Mouse (Mus musculus) liver, embryonic 12.5 days (tissue): ENCODE measurements at regions not wholly inside any gene's neighbourhood (a gene's known extent, or its start where the extent isn't known, plus 50 kb on each side); places are given as distances from the start of the nearest gene placed in this dataset.

Source experiments
- ATAC-seq: fragments of 200-750 bp; cut with Nextera tagmentation; 2 replicates; pipeline ENCODE4 v1.8.0; 2017; ENCODE audit warnings: moderate number of reproducible peaks, mild to moderate bottlenecking, moderate library complexity
- H3K27ac ChIP-seq: fragments of 300-500 bp; sonication (generic); 2 replicates; pipeline ENCODE4 v1.5.1; 2016; ENCODE audit warnings: mild to moderate bottlenecking
- H3K27me3 ChIP-seq: fragments of 300-500 bp; sonication (generic); replicated peaks from 2 replicates; pipeline ENCODE4 v1.6.1; 2016; ENCODE audit warnings: mild to moderate bottlenecking, moderate library complexity
- H3K36me3 ChIP-seq: fragments of 300-500 bp; sonication (generic); 2 replicates; pipeline ENCODE4 v1.6.1; 2016; ENCODE audit warnings: mild to moderate bottlenecking, moderate library complexity
- H3K4me1 ChIP-seq: fragments of 300-500 bp; sonication (generic); 2 replicates; pipeline ENCODE4 v1.6.1; 2016
- H3K4me2 ChIP-seq: fragments of 300-500 bp; sonication (generic); 2 replicates; pipeline ENCODE4 v1.6.1; 2016; ENCODE audit warnings: mild to moderate bottlenecking, moderate library complexity
- H3K4me3 ChIP-seq: fragments of 300-500 bp; sonication (generic); 2 replicates; pipeline ENCODE4 v1.5.1; 2016; ENCODE audit warnings: mild to moderate bottlenecking, moderate library complexity
- H3K9ac ChIP-seq: fragments of 300-500 bp; sonication (generic); 2 replicates; pipeline ENCODE4 v1.6.1; 2016; ENCODE audit warnings: mild to moderate bottlenecking, moderate library complexity
- H3K9me3 ChIP-seq: fragments of 300-500 bp; sonication (generic); replicated peaks from 2 replicates; pipeline ENCODE4 v1.6.1; 2016; ENCODE audit warnings: mild to moderate bottlenecking, moderate library complexity
- WGBS: fragments of 180-500 bp; shearing (Covaris S2); methylation state at CpG from one replicate; pipeline ENCODE4 v1.1.7; 2016; ENCODE audit not compliant: insufficient replicate concordance; 5-methylcytosine and 5-hydroxymethylcytosine counted together

DNA sequence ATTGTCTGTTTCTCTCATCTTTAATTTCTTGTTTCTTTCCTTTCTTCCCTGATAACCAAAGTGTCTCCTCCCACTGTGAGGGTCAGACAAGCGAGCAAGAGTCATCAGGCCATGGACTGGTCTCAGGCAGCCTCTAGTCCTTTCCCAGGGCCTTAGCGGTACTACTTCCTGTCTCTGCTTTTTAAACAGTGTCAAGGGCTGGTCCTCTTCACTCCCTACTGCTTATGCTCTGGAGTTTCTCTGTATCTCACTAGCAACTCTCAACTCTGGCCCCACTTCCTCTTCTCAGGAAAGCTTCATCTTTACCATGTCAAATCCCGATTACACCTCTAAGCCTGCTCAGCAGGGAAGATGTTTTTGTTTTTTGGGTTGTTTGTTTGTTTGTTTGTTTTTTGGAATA, 124.1 kb downstream of the Pten start:
- Histone ChIP-seq H3K27ac (no peak overlapping the region), H3K9ac (no peak overlapping the region), H3K36me3 (no peaks in the 10 kb centered on the region), H3K4me3 (no peak overlapping the region), H3K4me2 (no peak overlapping the region), H3K9me3 (no peaks in the 10 kb centered on the region), H3K4me1 (no peaks in the 10 kb centered on the region), H3K27me3 (no peaks in the 10 kb centered on the region)
- ATAC-seq: no peak
- 33% methylated on average over 3 of the region's 3 CpGs for WGBS

DNA sequence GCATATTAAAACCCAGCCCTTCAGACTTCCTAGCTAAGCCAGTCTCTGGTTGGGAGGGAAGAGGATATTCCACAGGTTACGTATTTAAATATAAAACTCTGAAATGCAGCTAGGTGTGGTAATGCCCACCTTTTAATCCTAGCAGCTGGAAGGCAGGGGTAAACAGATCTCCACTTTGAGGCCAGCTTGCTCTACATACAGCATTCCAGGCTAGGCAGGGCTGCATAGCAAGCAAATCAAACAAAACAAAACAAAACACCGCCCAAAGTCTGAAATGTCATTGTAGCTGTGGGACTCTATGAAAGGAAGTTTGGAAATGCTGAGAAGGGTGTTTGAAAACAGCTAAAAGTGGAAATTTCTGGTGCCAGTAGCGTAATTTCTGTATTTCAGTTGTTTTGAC, 127.0 kb downstream of the Pten start:
- H3K4me3 ChIP-seq: no peak overlapping the region
- H3K4me1 ChIP-seq: no peaks in the 10 kb centered on the region
- H3K27me3 ChIP-seq: no peaks in the 10 kb centered on the region
- H3K36me3 ChIP-seq: no peaks in the 10 kb centered on the region
- H3K9me3 ChIP-seq: no peaks in the 10 kb centered on the region
- 70% methylated on average over 3 of the region's 3 CpGs for WGBS
- no peak overlapping the region for H3K4me2 ChIP-seq
- no peak for ATAC-seq
- no peak overlapping the region for H3K27ac ChIP-seq
- H3K9ac ChIP-seq: no peak overlapping the region

DNA sequence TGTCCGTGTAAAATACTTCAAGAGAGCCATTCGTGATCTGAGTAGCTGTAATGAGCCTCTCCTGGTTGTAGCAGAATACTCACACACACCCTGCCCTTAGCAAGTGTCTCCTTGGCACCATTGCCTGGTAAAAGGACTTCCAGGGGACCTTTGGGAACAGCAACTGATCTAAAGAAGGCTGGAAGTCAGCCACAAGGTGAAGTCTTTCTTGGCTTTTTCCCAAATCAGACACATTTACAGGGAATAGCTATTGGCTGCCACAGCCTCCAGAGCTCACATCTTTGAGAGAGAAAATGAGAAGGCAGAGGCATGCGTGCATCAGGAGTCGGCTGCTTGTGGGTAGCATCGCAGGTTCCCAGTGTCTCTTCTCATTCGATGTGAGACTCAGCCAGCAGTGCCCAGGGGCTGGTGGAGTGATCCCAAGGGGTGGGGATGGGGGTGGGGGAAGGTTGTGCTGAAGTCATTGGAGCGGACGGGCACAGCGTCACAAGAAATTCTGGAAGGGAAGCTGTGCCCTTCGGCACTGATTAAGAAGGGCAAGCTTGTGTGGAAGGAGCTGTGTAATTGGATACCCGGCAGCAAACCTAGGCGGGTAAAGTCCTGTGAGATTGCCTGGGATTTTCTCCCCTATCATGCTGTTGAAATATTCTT, 128.3 kb downstream of the Pten start:
- H3K4me2 ChIP-seq: no peak overlapping the region
- no peak overlapping the region for H3K4me3 ChIP-seq
- H3K27me3 ChIP-seq: no peaks in the 10 kb centered on the region
- no peak overlapping the region for H3K27ac ChIP-seq
- ATAC-seq: no peak
- no peaks in the 10 kb centered on the region for H3K36me3 ChIP-seq
- H3K9me3 ChIP-seq: no peaks in the 10 kb centered on the region
- H3K9ac ChIP-seq: no peak overlapping the region
- 58% methylated on average over 12 of the region's 12 CpGs for WGBS
- no peaks in the 10 kb centered on the region for H3K4me1 ChIP-seq

DNA sequence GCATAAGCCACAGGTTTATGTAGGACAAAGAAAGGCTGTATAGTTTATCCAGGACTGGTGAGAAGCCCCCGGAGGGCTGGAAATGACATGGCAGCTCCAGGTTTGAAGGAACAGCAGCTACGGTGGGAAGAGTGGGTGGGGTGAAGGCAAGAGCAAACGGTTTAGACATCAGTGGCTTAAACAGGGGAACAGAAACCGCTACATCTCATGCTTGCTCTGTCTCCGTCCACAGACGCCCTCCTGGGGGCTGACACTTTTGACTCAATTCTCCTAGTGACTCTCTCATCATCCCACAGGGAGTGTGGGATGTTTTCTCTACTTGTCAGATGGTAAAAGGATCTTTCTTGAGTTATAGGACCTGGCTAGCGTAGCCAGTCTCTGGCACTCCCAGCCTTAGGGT, 129.9 kb downstream of the Pten start:
- 66% methylated on average over 7 of the region's 7 CpGs for WGBS
- Histone ChIP-seq H3K4me1 (no peaks in the 10 kb centered on the region), H3K9ac (no peak overlapping the region), H3K27ac (no peak overlapping the region), H3K4me2 (no peak overlapping the region), H3K27me3 (no peaks in the 10 kb centered on the region), H3K4me3 (no peak overlapping the region), H3K9me3 (no peaks in the 10 kb centered on the region), H3K36me3 (no peaks in the 10 kb centered on the region)
- ATAC-seq: no peak

DNA sequence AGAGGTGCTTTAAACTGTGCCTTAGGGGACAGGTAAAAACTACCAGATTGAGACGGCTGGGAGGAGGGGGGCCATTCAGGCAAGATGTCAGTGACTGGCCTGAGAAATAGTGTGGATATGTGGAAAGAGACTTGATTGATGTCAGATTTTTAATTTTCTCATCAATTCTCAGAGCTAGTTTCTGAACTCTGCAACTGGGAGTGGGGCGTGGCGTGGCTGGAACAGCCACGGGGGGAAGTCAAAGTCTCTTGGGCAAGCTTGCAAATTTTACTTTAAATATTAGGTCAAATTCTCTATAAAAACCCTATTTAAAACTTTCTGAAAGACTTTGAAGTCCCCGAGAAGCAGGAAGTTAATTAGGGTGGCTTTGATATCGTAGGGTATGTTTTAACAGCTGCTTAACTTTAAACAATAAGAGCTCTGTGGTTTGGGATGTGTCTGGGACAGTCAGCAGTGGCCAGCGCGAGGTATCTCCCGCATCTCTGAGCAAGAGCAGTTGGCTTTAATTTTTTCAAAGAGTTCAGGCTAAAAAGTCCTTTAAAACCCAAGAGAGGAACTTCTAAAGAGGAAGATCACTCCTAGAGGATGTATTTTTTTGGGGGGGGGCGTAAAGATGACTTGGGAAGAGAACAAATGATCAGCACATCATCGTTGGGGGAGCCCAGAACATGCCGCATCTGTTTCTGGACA, 131.5 kb downstream of the Pten start:
- H3K9ac ChIP-seq: no peak overlapping the region
- no peak overlapping the region for H3K27ac ChIP-seq
- H3K4me1 ChIP-seq: no peaks in the 10 kb centered on the region
- H3K36me3 ChIP-seq: no peaks in the 10 kb centered on the region
- no peak for ATAC-seq
- H3K4me3 ChIP-seq: no peak overlapping the region
- WGBS: 61% methylated on average over 12 of the region's 12 CpGs
- H3K9me3 ChIP-seq: no peaks in the 10 kb centered on the region
- H3K4me2 ChIP-seq: no peak overlapping the region
- H3K27me3 ChIP-seq: no peaks in the 10 kb centered on the region

DNA sequence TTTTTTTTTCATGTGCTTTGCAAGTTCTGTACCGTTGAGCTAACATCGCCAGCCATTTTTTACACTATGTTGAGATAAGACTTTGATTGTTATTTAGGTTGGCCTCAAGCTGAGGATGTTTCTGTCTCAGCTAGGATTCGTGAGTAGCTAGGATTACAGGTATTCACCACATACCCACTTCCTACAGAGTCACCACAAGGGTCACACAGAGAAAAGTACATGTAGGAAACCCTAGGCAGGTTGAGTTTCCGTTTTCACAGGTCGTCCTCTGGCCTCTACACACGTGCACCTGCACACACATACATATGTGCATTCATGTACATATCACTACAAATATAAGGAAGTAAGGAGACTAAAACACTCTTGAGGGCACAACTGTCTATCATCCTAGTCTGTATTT, 133.5 kb downstream of the Pten start:
- Histone ChIP-seq H3K9me3 (no peaks in the 10 kb centered on the region), H3K4me2 (no peak overlapping the region), H3K4me1 (no peaks in the 10 kb centered on the region), H3K9ac (no peak overlapping the region), H3K36me3 (no peaks in the 10 kb centered on the region), H3K27me3 (no peaks in the 10 kb centered on the region), H3K27ac (no peak overlapping the region), H3K4me3 (no peak overlapping the region)
- WGBS: 72% methylated on average over 6 of the region's 6 CpGs
- no peak for ATAC-seq

DNA sequence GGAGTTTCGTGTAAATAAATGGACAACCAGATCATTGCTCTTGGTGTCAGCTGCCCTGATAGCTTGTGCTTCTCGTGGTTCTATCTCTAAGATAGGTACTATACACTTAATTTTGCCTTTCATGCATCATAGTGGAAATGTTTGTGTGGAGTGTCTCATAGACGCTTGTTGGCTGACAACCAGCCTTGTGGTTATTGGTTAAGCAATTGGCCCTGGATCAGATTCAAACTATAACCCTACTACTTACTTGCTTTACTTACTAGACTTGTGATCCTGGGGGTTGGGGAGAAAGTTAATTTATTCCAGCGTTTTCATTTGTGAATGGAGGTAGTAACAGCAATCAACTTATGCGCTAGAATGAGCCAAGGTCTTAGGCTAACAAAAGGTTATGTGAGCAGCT, 135.2 kb downstream of the Pten start:
- Histone ChIP-seq H3K4me3 (no peak overlapping the region), H3K27me3 (no peaks in the 10 kb centered on the region), H3K4me2 (no peak overlapping the region), H3K9ac (no peak overlapping the region), H3K9me3 (no peaks in the 10 kb centered on the region), H3K36me3 (no peaks in the 10 kb centered on the region), H3K4me1 (no peaks in the 10 kb centered on the region), H3K27ac (no peak overlapping the region)
- WGBS: 60% methylated on average over 5 of the region's 5 CpGs
- no peak for ATAC-seq

DNA sequence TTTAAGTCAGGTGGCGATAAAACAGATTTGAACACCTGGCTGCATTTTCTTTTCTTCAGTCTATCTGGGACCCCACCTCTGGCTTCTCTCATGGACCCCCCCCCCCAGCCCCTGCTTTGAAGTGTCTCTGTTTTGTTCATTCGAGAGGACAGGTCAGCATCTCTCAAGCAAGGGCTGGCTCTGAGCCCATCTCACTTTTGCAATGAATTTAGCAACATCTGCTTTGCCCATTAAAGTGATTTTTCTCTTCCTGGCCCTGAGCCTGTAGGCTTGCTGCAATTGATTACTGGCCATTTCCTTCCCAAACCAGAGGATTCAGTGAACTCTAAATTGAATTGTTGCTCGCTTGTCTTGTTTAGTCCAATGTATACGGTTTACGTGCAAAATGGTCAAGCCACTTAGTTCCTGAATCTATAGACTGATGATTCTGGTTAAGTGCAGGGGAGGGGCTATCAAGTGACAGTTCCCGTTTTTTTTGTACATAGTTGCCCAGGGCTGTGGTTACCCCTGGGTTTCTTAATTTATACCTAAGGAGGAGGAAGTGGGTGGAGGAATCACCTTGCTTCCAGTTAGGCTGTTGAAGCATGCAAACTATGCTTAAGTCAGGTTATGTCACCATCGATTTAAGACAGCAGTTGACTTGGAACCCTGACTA, 146.3 kb downstream of the Pten start:
- WGBS: 31% methylated on average over 7 of the region's 7 CpGs
- H3K9ac ChIP-seq: no peak overlapping the region
- H3K4me1 ChIP-seq: peaks cover 25% of the 10 kb centered on the region
- ATAC-seq: no peak
- H3K4me2 ChIP-seq: 0 out of 2 replicates have a peak overlapping the region, but pooled peaks have one; percentile 1
- no peaks in the 10 kb centered on the region for H3K27me3 ChIP-seq
- H3K36me3 ChIP-seq: no peaks in the 10 kb centered on the region
- no peaks in the 10 kb centered on the region for H3K9me3 ChIP-seq
- no peak overlapping the region for H3K27ac ChIP-seq
- no peak overlapping the region for H3K4me3 ChIP-seq

DNA sequence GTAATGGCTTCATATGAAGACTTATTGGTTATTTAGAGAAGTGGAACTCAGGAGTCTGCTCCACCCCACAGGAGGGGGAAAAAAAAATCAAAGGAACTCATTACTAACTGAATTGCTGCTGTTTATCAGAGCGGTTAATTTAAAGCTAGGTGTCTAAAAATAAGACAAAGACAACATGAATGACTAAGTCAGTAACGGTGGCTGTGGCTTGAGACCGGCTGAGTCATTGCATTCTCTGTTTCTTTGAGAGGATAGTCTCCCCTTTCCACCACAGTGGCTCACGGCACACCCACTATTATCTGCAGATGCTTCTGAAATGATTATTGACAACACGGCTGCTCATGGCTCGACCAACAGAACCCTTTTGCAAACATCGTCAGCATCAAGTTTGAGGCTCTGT, 147.2 kb downstream of the Pten start:
- Histone ChIP-seq H3K27me3 (no peaks in the 10 kb centered on the region), H3K9me3 (no peaks in the 10 kb centered on the region), H3K27ac (no peak overlapping the region), H3K4me3 (no peak overlapping the region), H3K4me2 (0 out of 2 replicates have a peak overlapping the region, but pooled peaks have one; percentile 1), H3K4me1 (peaks cover 25% of the 10 kb centered on the region), H3K9ac (no peak overlapping the region), H3K36me3 (no peaks in the 10 kb centered on the region)
- ATAC-seq: no peak; the same call in 1 of the 2 replicates
- 17% methylated on average over 7 of the region's 7 CpGs for WGBS

DNA sequence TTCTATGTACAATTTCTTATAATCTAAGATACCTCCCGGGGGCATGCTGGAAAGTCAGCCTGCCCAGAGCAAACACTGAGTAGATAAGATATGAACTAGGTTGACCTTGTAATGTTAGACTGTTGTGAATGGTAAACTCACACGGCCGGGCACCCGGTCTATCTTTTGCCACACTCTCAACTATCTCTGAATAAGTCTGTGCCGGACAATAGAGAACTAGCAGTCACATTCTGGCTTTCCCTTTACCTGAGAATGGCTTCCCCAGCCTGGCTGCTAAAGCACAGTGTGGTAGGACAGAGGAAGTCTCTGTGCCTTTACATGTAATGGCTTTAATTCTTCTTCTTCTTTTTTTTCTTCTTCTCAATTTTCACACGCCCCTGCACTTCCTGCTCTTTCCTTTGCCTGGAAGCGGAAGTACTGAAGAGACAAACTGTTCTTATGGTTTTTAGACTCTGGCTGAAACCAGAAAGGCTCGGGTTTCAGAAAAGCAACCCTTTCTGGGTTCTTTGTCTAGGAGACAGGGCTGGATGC, 148.7 kb downstream of the Pten start:
- Histone ChIP-seq H3K27me3 (no peaks in the 10 kb centered on the region), H3K4me3 (no peak overlapping the region), H3K4me1 (peaks cover 25% of the 10 kb centered on the region), H3K27ac (no peak overlapping the region), H3K36me3 (no peaks in the 10 kb centered on the region), H3K4me2 (peak overlapping the region; percentile 44), H3K9ac (no peak overlapping the region), H3K9me3 (no peaks in the 10 kb centered on the region)
- WGBS: 5% methylated on average over 8 of the region's 8 CpGs
- ATAC-seq: 0 out of 2 replicates have a peak, but pooled peaks have one; percentile 27

DNA sequence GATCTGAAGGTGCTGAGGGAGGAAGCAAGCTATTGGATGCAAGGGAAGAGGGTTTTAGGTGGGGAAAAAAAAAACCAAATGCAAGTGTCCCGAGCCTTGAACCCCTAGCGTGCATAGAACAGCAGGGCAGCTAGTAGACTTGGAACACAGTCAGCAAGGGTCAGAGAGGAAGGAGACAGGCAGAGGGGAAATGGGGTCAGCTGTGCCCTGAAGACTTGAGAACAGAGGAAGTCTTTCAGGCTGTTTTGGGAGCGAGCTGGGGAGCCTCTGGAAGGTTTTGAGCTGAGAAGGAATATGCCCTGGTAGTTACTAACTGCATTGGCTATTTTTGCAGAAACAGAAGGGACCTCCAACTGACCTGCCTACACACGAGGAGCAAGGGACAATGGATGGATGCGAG, 149.5 kb downstream of the Pten start:
- Histone ChIP-seq H3K4me3 (no peak overlapping the region), H3K9me3 (no peaks in the 10 kb centered on the region), H3K27me3 (no peaks in the 10 kb centered on the region), H3K9ac (no peak overlapping the region), H3K4me2 (no peak overlapping the region), H3K36me3 (no peaks in the 10 kb centered on the region), H3K4me1 (peaks cover 25% of the 10 kb centered on the region), H3K27ac (no peak overlapping the region)
- 31% methylated on average over 5 of the region's 5 CpGs for WGBS
- no peak for ATAC-seq

DNA sequence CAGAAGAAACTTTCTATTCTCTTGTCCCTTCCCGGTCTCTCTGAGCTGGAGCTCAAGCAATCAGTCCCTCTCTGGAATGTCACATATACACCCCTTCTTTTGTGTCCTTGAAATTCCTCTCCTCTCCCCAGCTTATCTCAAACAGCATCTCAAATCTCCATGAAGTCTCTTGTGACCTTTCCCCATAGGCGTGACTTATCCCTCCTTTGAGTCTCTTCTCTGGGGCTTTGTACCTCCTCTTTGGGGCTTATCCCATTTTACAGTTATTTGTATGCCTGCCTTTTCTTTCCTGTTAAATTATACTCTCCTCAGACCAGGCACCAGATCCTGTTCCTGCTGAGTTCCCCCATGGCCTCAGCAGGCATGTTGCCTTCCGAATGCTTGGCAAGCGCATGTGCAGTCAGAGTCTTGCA, 152.8 kb downstream of the Pten start:
- H3K4me2 ChIP-seq: no peak overlapping the region
- H3K36me3 ChIP-seq: no peaks in the 10 kb centered on the region
- no peak overlapping the region for H3K9ac ChIP-seq
- no peak overlapping the region for H3K27ac ChIP-seq
- peaks cover 14% of the 10 kb centered on the region for H3K4me1 ChIP-seq
- H3K4me3 ChIP-seq: no peak overlapping the region
- H3K27me3 ChIP-seq: no peaks in the 10 kb centered on the region
- 74% methylated on average over 4 of the region's 4 CpGs for WGBS
- H3K9me3 ChIP-seq: no peaks in the 10 kb centered on the region
- ATAC-seq: no peak
